Mouse (Mus musculus): Measurements from ENCODE around the gene Crmp1. TPM values are rescaled to one million over a fixed set of nuclear protein-coding genes. Genes with fewer than 3 reads are reported as not detected.

The Crmp1 gene
- total and polyA plus RNA-seq, 3 experiments, result 7.2 to 9.7 (median 8.7) TPM

GRCm38 (mm10) chr5:37240550-37240949 lies 1.2 kb upstream of the Crmp1 start:
- DNase-seq, result peak; percentile 17

GRCm38 (mm10) chr5:37241224-37241623 lies 516 bp upstream of the Crmp1 start:
- no peak for DNase-seq

- no peak for DNase-seq
Observed at GRCm38 (mm10) chr5:37242360-37243168, 824 bp downstream of the Crmp1 start.

GRCm38 (mm10) chr5:37243169-37243886 lies 1.6 kb downstream of the Crmp1 start:
- peak; percentile 65 for DNase-seq

- DNase-seq, result peak; percentile 10
Observed at GRCm38 (mm10) chr5:37244161-37244560, 2.4 kb downstream of the Crmp1 start.

GRCm38 (mm10) chr5:37244666-37245242 lies 3.0 kb downstream of the Crmp1 start:
- no peak for DNase-seq

- DNase-seq, result peak; percentile 44
Observed at GRCm38 (mm10) chr5:37245651-37246050, 3.9 kb downstream of the Crmp1 start.

GRCm38 (mm10) chr5:37246138-37246910 lies 4.6 kb downstream of the Crmp1 start:
- DNase-seq, result no peak

- no peak for DNase-seq
Observed at GRCm38 (mm10) chr5:37247456-37247855, 5.7 kb downstream of the Crmp1 start.

- DNase-seq, result no peak
Observed at GRCm38 (mm10) chr5:37248870-37249269, 7.1 kb downstream of the Crmp1 start.

- no peak for DNase-seq
Observed at GRCm38 (mm10) chr5:37251596-37251995, 9.9 kb downstream of the Crmp1 start.

- no peak for DNase-seq
Observed at GRCm38 (mm10) chr5:37252101-37252804, 10.5 kb downstream of the Crmp1 start.

GRCm38 (mm10) chr5:37254523-37254922 lies 12.8 kb downstream of the Crmp1 start:
- no peak for DNase-seq

- DNase-seq, result no peak
Observed at GRCm38 (mm10) chr5:37256823-37257222, 15.1 kb downstream of the Crmp1 start.

GRCm38 (mm10) chr5:37257243-37257642 lies 15.5 kb downstream of the Crmp1 start:
- DNase-seq, result peak; percentile 19

GRCm38 (mm10) chr5:37261734-37262133 lies 20.0 kb downstream of the Crmp1 start:
- no peak for DNase-seq

- DNase-seq, result peak; percentile 85
Observed at GRCm38 (mm10) chr5:37263816-37264215, 22.1 kb downstream of the Crmp1 start.

GRCm38 (mm10) chr5:37281021-37281420 lies 39.3 kb downstream of the Crmp1 start:
- DNase-seq, result no peak

- peak; percentile 59 for DNase-seq
Observed at GRCm38 (mm10) chr5:37288374-37288773, 46.6 kb downstream of the Crmp1 start.

- peak; percentile 28 for DNase-seq
Observed at GRCm38 (mm10) chr5:37289236-37289635, 47.5 kb downstream of the Crmp1 start.

- DNase-seq, result no peak
Observed at GRCm38 (mm10) chr5:37290983-37291382, 49.2 kb downstream of the Crmp1 start.
